Mouse (Mus musculus): ENCODE results near the gene Cep112.

- TF ChIP-seq CTCF (IDR thresholded peaks at IDR 0.05; ENCODE audit: borderline replicate concordance, insufficient read depth, low read depth, low read length): no peak
- TF ChIP-seq POLR2A (IDR thresholded peaks at IDR 0.05; ENCODE audit: borderline replicate concordance, insufficient read depth, low read length): no peak
Measured at GRCm38 (mm10) chr11:108774019-108774670, 349.2 kb downstream of the Cep112 start.

Data from cerebellum, adult 2 months (tissue).